Mouse (Mus musculus) monocyte, adult 5-6 weeks (primary cell): ENCODE data around the gene Ppp2r5a. TPM values are rescaled to one million over a fixed set of nuclear protein-coding genes. Genes with fewer than 3 reads are reported as not detected.

Experiments
- ATAC-seq: fragments of 153-309, 156-312 bp; replicated peaks from 2 replicates; pipeline ENCODE4 v1.8.0; 2017; ENCODE audit warnings: mild to moderate bottlenecking; ENCODE audit not compliant: low TSS enrichment, insufficient number of reproducible peaks, severe bottlenecking, poor library complexity, low FRiP score
- total RNA-seq: library from RNA; stranded (forward); fragments of 200-1000, 200-491, 200-594 nt; gene quantifications from 3 replicates; pipeline ENCODE4 v1.2.3, GENCODE M21; 2017

Gene Ppp2r5a
- total RNA-seq, 1 experiment from 2014 or later, result 501 TPM

- peak; percentile 32 for ATAC-seq
Observed at GRCm38 (mm10) chr1:191420930-191421404, 17.9 kb upstream of the Ppp2r5a start.

GRCm38 (mm10) chr1:191419991-191420751, 17.1 kb upstream of the Ppp2r5a start:
- no peak for ATAC-seq

GRCm38 (mm10) chr1:191419421-191419820, 16.3 kb upstream of the Ppp2r5a start:
- ATAC-seq, result no peak

- no peak for ATAC-seq
Observed at GRCm38 (mm10) chr1:191418936-191419335, 15.9 kb upstream of the Ppp2r5a start.

- 0 out of 2 replicates have a peak, but pooled peaks have one; percentile 21 for ATAC-seq
Observed at GRCm38 (mm10) chr1:191417111-191417510, 14.0 kb upstream of the Ppp2r5a start.

- no peak for ATAC-seq
Observed at GRCm38 (mm10) chr1:191416611-191417010, 13.5 kb upstream of the Ppp2r5a start.

- no peak for ATAC-seq
Observed at GRCm38 (mm10) chr1:191414432-191414831, 11.4 kb upstream of the Ppp2r5a start.

- no peak for ATAC-seq
Observed at GRCm38 (mm10) chr1:191413691-191414415, 10.8 kb upstream of the Ppp2r5a start.

GRCm38 (mm10) chr1:191410294-191411036, 7.4 kb upstream of the Ppp2r5a start:
- no peak for ATAC-seq

GRCm38 (mm10) chr1:191407246-191407645, 4.2 kb upstream of the Ppp2r5a start:
- ATAC-seq, result no peak

GRCm38 (mm10) chr1:191406516-191406915, 3.4 kb upstream of the Ppp2r5a start:
- ATAC-seq, result no peak

GRCm38 (mm10) chr1:191404721-191405329, 1.8 kb upstream of the Ppp2r5a start:
- peak; percentile 45 for ATAC-seq

- ATAC-seq, result no peak
Observed at GRCm38 (mm10) chr1:191404301-191404700, 1.2 kb upstream of the Ppp2r5a start.

- ATAC-seq, result no peak
Observed at GRCm38 (mm10) chr1:191402506-191402905, 566 bp downstream of the Ppp2r5a start.

GRCm38 (mm10) chr1:191396897-191397849, 5.9 kb downstream of the Ppp2r5a start:
- peak; percentile 92 for ATAC-seq

GRCm38 (mm10) chr1:191396446-191396845, 6.6 kb downstream of the Ppp2r5a start:
- no peak for ATAC-seq

- no peak for ATAC-seq
Observed at GRCm38 (mm10) chr1:191395871-191396433, 7.1 kb downstream of the Ppp2r5a start.
